Mouse (Mus musculus) v-Abl transformed pro-B cells (cell line): ENCODE results near the gene Gm45062.
"Not testable (repeated sequence)": the region's sequence is repeated elsewhere in the genome, so short reads cannot be mapped to it uniquely, and the experiment has no call there.

Experiments used
- in situ Hi-C, 2 experiments: fragments of 400-800 bp; cut with MboI; formaldehyde crosslinking; loops; one replicate each; pipeline ENCODE4 v1.15.1; 2025; ENCODE audit not compliant: unreplicated experiment in 2 of 2

Gene Gm45062

GRCm38 (mm10) chr6:8497234-8497867 is 238.1 kb downstream of the Gm45062 start:
- in situ Hi-C loops: loop anchor here in 1 of 2 experiments (5.0 to 10.0 kb wide), 7 partner anchors 140 to 760 kb away; partner anchors contain the start of gene Mios

- in situ Hi-C loops: loop anchor here in 1 of 2 experiments (5.0 to 10.0 kb wide), 7 partner anchors 141 to 761 kb away; partner anchors contain the start of gene Mios
These were observed 238.6 kb downstream of the Gm45062 start for GRCm38 (mm10) chr6:8497868-8498257.

- in situ Hi-C loops: loop anchor here in 1 of 2 experiments (5.0 to 10.0 kb wide), 7 partner anchors 142 to 762 kb away; partner anchors contain the start of gene Mios
These were observed 239.7 kb downstream of the Gm45062 start for GRCm38 (mm10) chr6:8498961-8499360.

- in situ Hi-C loops: loop anchor here in 1 of 2 experiments (5.0 to 25.0 kb wide), 4 partner anchors 227 to 769 kb away; partner anchors contain the start of gene C1galt1
These were observed 244.7 kb downstream of the Gm45062 start for GRCm38 (mm10) chr6:8503953-8504352.

- in situ Hi-C loops: loop anchor here in 1 of 2 experiments (5.0 to 25.0 kb wide), 4 partner anchors 227 to 770 kb away; partner anchors contain the start of gene C1galt1
These were observed 245.4 kb downstream of the Gm45062 start for GRCm38 (mm10) chr6:8504521-8505228.

GRCm38 (mm10) chr6:8506631-8507030 is 247.4 kb downstream of the Gm45062 start:
- in situ Hi-C loops: loop anchor here in 1 of 2 experiments (10.0 to 25.0 kb wide), 3 partner anchors 444 to 772 kb away; partner anchors contain the start of gene C1galt1

- in situ Hi-C loops: loop anchor here in 1 of 2 experiments (10.0 to 25.0 kb wide), 3 partner anchors 447 to 774 kb away; partner anchors contain the start of gene C1galt1
These were observed 249.8 kb downstream of the Gm45062 start for GRCm38 (mm10) chr6:8508883-8509536.

GRCm38 (mm10) chr6:8509551-8509950 is 250.3 kb downstream of the Gm45062 start, which contains the start of gene Glcci1:
TSS of gene Glcci1 (plus strand) at chr6:8509600.
- in situ Hi-C loops: loop anchor here in 1 of 2 experiments (10.0 to 25.0 kb wide), 3 partner anchors 447 to 775 kb away; partner anchors contain the start of gene C1galt1

GRCm38 (mm10) chr6:8509961-8510863 is 251.0 kb downstream of the Gm45062 start:
- in situ Hi-C loops: loop anchor here (5.0 to 25.0 kb wide), 5 partner anchors 185 to 775 kb away; partner anchors contain the start of gene C1galt1 (in 1 of the 2)

- in situ Hi-C loops: loop anchor here (5.0 to 25.0 kb wide), 3 partner anchors 184 to 449 kb away; no protein-coding TSS in a partner anchor
These were observed 251.7 kb downstream of the Gm45062 start for GRCm38 (mm10) chr6:8510864-8511428.

GRCm38 (mm10) chr6:8511447-8511846 is 252.2 kb downstream of the Gm45062 start:
- in situ Hi-C loops: loop anchor here (5.0 to 25.0 kb wide), 3 partner anchors 183 to 449 kb away; no protein-coding TSS in a partner anchor

GRCm38 (mm10) chr6:8512416-8512815 is 253.2 kb downstream of the Gm45062 start:
- in situ Hi-C loops: loop anchor here (5.0 to 25.0 kb wide), 3 partner anchors 182 to 450 kb away; no protein-coding TSS in a partner anchor

GRCm38 (mm10) chr6:8519687-8520086 is 260.4 kb downstream of the Gm45062 start:
- in situ Hi-C loops: loop anchor here in 1 of 2 experiments (10.0 to 25.0 kb wide), 2 partner anchors 175 to 457 kb away; no protein-coding TSS in a partner anchor

- in situ Hi-C loops: loop anchor here in 1 of 2 experiments (25.0 kb wide), 1 partner anchor 459 kb away; no protein-coding TSS in a partner anchor
These were observed 262.0 kb downstream of the Gm45062 start for GRCm38 (mm10) chr6:8521231-8521630.

- in situ Hi-C loops: loop anchor here in 1 of 2 experiments (25.0 kb wide), 1 partner anchor 462 kb away; no protein-coding TSS in a partner anchor
These were observed 265.5 kb downstream of the Gm45062 start for GRCm38 (mm10) chr6:8524717-8525116.

- in situ Hi-C loops: no loop called here
These were observed 272.0 kb downstream of the Gm45062 start for GRCm38 (mm10) chr6:8531104-8531894.

GRCm38 (mm10) chr6:8536944-8537343 is 277.7 kb downstream of the Gm45062 start:
- in situ Hi-C loops: no loop called here

- in situ Hi-C loops: not testable (repeated sequence)
These were observed 282.3 kb downstream of the Gm45062 start for GRCm38 (mm10) chr6:8541531-8541930.
